Mouse (Mus musculus) layer of hippocampus, postnatal 10 days (tissue): ENCODE data around the gene Slc24a5. TPM values are rescaled to one million over a fixed set of nuclear protein-coding genes. Genes with fewer than 3 reads are reported as not detected.
"Not testable (repeated sequence)": the region's sequence is repeated elsewhere in the genome, so short reads cannot be mapped to it uniquely, and the experiment has no call there.

ENCODE experiments used
- DNase-seq, 2 experiments: peaks; one replicate each; pipeline ENCODE4 v3.0.0; 2021; ENCODE audit warnings: low spot score in 2 of 2
- long read RNA-seq: library from polyadenylated mRNA; stranded (forward); transcript quantifications from one replicate; pipeline ENCODE4 v2.0.0, GENCODE M21; 2023
- total RNA-seq, 2 experiments: library from RNA; stranded (reverse); gene quantifications; 2 replicates each; pipeline ENCODE4 v1.2.3; 2021

The Slc24a5 gene
- total RNA-seq: under 1 TPM in 1 of 2 experiments, not detected in 1; 0.38 TPM
- long read RNA-seq, partial matches to known transcripts: 0 of 23 reads
- long read RNA-seq, other reads (novel, unspliced or antisense): 23 of 23 reads

GRCm38 (mm10) chr2:125067894-125068293, at the start of gene Slc24a5:
TSS of gene Slc24a5 (plus strand) at chr2:125068124.
- no peak for DNase-seq

- no peak for DNase-seq
These were observed 43.5 kb upstream of the Slc24a5 start for GRCm38 (mm10) chr2:125024386-125024785.

- no peak for DNase-seq
These were observed 41.4 kb upstream of the Slc24a5 start for GRCm38 (mm10) chr2:125026358-125027000.

- DNase-seq: no peak
These were observed 37.3 kb upstream of the Slc24a5 start for GRCm38 (mm10) chr2:125030591-125030990.

- DNase-seq: peak; percentile 15 to 35
These were observed 36.8 kb upstream of the Slc24a5 start for GRCm38 (mm10) chr2:125031111-125031510.

- DNase-seq: peak; percentile 46 to 67
These were observed 36.2 kb upstream of the Slc24a5 start for GRCm38 (mm10) chr2:125031562-125032257.

GRCm38 (mm10) chr2:125032258-125032973, 35.5 kb upstream of the Slc24a5 start:
- peak; percentile 33 to 34 for DNase-seq

GRCm38 (mm10) chr2:125033042-125033743, 34.7 kb upstream of the Slc24a5 start:
- DNase-seq: no peak

GRCm38 (mm10) chr2:125055316-125055903, 12.5 kb upstream of the Slc24a5 start:
- no peak for DNase-seq

GRCm38 (mm10) chr2:125057250-125057815, 10.6 kb upstream of the Slc24a5 start:
- DNase-seq: peak; percentile 49 to 70

GRCm38 (mm10) chr2:125061451-125061850, 6.5 kb upstream of the Slc24a5 start:
- no peak for DNase-seq

GRCm38 (mm10) chr2:125062944-125063343, 5.0 kb upstream of the Slc24a5 start:
- no peak for DNase-seq

GRCm38 (mm10) chr2:125067373-125067772, 551 bp upstream of the Slc24a5 start:
- DNase-seq: no peak

- no peak for DNase-seq
These were observed 772 bp downstream of the Slc24a5 start for GRCm38 (mm10) chr2:125068696-125069095.

- DNase-seq: no peak
These were observed 5.3 kb downstream of the Slc24a5 start for GRCm38 (mm10) chr2:125073056-125073780.

- DNase-seq: no peak
These were observed 16.0 kb downstream of the Slc24a5 start for GRCm38 (mm10) chr2:125083879-125084278.

GRCm38 (mm10) chr2:125088757-125089156, 20.8 kb downstream of the Slc24a5 start:
- DNase-seq: no peak

GRCm38 (mm10) chr2:125092123-125092522, 24.2 kb downstream of the Slc24a5 start:
- DNase-seq: not testable (repeated sequence)

GRCm38 (mm10) chr2:125104491-125104890, 36.6 kb downstream of the Slc24a5 start:
- not testable (repeated sequence) for DNase-seq

GRCm38 (mm10) chr2:125106536-125106935, 38.6 kb downstream of the Slc24a5 start:
- DNase-seq: not testable (repeated sequence)
